ENCODE assay signal across 17 mouse cellular contexts in the genomic region with DNA sequence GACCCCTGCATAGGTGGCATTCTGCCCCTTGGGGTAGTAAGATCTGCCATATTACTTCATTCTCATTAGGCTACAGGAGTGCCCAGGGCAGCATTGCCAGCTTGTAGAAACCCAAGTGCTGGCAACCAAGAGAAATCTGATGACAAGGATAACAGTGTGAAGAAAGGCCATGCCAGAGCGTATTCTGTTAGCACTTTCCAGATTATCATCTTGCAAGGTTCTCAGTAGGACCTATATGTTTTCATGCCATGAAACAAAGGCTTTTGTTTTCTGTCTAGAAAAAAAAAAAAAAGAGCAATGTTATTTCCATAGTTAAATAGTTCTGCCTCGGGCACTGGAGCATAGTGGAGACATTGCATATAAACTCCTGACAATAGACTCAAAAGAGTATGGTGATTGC.
"Had no signal": no experiment of that assay in that cellular context is flagged by ENCODE, and none has a peak within 500 bp of the region (broad histone marks: within the 10 kb centered on the region; RNA-seq: fewer than 3 reads in every experiment).

No protein-coding gene starts in this region.

- DNase-seq: cerebellum, adult 8-10 months; cerebellum, adult 9-10 months; cerebellum, adult 9-11 months; cerebellum, postnatal 10 days; cerebellum, postnatal 14 days; cerebellum, postnatal 25 days; cerebellum, postnatal 36 days; embryo, embryonic 11 days; forebrain, postnatal 0 days; gastrocnemius, adult 2 months; gastrocnemius, postnatal 10 days; gastrocnemius, postnatal 14 days; gastrocnemius, postnatal 25 days; gastrocnemius, postnatal 36 days; heart, adult 11 months; heart, adult 18-20 months; heart, adult 2 months had no signal
